Mouse (Mus musculus) retina, postnatal 7 days (tissue): ENCODE data around the gene Enah.

Experiments
- DNase-seq: peaks from one replicate; pipeline ENCODE4 v3.0.0-alpha.2; 2012; ENCODE audit warnings: low read depth, low spot score

Gene Enah

DNA sequence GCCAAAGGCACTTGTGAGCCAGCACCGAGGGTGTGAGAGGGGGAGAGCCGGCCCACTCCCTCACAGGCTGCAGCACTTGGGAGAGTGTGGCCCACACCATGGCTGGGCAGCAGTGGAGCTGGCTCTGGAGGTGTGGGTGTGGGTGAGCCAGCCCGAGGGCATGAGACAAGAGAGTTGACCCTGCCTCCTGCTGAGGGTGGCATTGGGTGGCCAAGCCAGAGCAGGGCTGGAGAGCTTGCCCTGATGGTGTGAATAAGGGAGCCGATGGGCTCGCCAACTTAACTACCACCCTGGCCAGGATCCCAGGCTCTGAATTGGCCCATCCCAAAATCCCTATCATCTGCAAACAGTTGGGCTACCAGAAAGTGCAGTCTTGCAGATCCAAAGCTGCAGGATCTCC is 141.4 kb downstream of the Enah start:
- no peak for DNase-seq

DNA sequence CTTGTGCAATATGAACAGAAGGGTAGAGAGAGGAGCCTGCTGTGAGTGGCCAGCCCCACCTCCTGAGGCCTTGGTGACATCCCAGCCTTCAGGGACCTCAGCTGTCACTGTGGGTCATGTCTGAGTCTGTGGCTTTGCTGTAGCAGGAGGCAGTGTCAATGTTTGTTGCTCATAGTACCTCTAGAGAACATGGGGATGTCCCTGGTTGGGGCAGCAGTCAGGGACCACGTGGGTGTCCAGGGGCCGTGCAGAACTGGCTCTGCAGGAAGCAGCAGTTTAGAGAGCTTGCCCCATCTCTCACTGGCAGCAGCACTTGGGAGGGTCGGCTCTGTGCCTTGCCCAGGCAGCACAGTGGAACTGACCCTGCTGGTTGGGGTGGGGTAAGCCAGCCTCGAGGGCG is 142.7 kb downstream of the Enah start:
- no peak for DNase-seq

DNA sequence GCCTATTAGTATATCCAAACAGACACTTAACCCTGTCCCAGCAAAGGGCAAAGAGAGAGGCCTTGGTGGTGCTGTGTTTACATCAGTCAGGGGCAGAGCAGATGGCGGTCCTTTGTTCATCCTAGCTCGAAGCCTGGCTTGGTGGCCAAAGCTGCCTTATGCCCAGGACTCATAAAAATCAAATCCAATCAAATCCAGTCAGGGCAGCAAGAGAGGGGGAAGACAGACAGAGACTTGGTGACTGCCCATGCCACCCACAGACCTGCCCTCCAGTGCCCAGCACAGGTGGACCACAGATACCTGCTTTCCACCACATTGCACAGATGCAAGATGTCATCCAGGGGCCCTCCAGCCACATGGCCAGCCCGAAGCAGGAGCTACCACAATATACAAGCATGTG is 143.1 kb downstream of the Enah start:
- DNase-seq: no peak

DNA sequence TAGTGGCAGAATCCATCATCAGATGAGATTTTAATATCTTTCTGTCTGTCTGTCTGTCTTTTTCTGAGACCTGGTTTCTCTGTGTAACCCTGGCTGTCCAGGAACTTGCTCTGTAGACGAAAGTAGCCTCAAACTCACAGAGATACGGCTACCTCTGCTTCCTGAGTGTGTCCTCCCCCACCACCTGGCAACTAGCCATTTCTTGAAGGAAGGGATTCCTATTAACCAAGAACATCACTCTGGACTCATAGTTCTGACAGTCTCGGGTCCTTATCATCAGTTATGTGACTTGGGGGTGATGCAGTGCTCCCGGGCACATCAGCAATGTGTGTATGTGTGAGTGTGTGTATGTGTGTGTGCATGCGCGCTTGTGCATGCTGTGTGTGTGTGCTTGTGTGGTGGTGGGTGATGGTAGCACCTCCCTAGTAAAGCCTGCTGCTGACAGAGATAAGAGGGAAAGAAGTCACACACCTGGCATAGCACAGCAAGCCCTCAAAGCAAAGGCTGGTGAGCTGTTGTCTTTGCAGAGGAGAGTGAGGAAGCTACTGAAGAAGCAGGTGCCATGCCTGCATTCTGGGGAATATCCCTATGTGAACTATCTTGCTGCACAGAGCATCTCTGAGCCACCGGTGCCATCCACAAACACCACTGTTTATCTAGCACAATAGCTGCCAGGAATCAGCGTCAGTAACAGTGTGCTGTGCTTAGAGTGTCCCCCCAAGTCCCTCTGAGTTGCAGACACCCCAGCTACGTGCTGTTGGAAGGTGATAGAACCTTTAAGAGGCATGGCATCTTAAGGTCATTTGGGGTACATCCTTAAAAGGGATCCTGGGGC is 146.5 kb downstream of the Enah start:
- no peak for DNase-seq

DNA sequence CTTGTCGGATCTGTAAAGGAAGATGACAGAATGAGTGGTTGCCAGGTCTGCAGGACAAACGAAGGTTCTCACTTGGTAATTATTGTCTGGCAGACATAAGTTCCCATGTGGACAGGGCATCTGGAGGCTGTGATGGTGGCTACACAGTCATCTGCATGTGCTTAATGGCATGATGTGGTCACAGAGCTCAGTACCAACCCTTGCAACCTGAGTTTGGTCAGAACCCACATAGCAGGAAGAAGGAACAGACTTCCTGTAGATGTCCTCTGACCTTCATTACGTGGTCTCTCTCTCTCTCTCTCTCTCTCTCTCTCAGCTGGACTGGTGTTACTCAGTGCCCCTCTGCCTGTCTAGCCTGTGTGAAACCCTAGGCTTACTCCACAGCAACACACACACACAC is 147.2 kb downstream of the Enah start:
- DNase-seq: no peak

DNA sequence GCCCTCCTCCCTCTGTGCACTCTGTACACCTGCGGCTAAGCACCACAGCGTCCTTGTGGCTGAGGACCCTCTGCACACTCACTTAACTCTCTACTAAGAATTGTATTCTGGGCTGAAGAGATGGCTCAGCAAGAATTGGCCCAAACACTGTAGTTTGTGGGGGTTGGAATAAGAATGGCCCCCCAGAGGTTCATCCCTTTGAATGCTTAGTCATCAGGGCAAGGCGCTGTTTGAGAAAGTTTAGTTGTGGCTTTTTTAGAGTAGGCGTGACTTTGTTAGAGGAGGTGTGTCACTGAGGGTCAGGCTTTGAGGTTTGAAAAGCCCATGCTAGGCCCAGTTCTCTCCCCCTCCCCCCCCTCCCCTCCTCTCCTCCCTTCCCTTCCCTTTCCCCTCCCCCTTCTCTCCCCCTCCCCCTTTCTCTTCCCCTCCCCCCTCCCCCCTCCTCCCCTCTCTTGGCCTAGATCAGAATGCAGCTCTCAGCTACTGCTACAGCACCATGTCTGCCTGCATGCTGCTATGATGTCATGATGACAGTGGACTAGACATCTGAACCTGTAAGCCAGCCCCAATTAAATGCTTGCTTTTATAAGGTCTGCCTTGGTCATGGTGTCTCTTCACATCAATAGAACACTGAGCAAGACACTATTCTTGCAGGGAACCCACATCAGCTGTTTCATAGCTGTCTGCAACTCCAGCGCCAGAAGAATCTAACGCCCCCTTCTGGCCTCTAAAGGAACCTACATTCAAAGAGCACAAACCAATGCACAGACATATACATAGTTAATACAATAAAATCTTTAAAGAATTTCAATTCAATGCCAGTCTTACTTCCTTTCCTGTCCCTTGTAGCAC is 153.1 kb downstream of the Enah start:
- DNase-seq: no peak

DNA sequence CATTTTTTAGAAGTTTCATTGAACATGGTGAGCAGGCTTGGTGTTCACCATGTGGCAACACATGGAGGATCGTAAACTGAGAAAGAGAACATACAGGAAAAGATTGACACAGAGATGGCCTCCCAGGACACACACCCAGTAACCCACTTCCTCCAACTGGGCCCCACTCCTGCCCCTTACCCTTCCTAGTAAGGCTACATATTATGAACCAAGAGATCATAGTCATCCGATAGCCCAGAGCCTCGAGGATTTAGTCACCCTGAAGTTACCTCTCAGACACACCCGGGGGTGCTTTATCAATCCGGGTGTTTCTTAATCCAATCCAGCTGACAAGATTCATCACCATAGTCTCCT is 153.9 kb downstream of the Enah start:
- DNase-seq: no peak

DNA sequence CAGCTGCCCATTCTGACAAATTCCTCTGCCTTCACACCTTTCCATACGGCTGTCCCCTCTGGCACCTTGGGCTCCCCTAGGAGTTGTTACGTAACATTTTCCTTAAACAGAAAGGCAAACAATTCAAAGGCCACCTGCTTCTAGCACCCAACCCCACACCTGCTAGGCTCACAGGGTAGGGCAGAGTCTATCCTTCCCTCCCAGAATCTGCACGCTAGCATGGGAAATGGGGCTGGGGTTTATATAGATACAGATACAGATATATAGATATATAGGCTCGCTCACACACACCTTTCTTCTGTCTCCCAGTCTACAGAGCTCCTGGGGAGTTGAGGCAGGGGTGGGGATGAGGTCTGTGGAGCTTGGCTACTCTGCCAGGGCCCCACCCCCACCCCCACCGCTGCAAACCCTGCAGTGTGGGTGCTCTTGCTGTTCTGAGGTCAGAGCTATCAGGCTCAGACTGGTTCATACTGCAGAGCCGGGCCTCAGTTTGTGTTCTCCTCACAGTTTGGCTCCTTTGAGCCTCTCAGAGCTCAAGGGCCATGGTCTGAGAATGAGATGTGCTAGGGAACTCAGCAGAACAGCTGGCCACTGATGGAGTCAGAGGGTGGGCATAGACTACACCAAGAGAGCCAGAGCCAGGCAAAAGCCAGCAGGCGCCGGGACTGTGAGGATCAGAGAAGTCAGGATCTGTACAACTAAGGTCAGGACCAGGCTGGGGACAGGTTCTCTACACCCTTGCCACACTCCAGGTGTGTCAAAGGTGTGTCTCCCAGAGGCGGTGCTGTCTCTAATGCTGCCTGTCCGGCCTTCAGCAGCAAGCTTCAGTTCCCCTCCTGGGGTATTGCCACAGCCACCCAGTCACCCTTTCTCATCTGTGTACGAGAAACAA is 154.6 kb downstream of the Enah start:
- no peak for DNase-seq

DNA sequence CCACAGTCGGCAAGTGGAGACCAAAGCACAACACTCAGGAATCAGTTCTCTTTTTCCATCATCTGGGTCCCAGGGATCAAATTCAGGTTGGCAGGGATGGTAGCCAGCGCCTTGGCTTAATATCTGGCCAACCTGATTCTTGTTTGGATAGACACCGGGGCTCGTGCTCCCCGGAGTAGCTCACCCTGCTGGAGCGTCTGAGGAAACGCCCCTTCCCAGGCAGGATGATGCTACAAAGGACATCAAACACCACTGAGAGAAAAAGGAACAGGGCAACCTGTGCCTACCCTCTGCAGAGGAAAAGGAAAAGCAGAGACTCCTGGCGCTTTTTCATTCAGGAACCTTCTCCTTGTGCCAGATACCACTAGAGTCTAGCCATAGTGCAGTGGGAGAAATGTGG is 156.4 kb downstream of the Enah start:
- no peak for DNase-seq

DNA sequence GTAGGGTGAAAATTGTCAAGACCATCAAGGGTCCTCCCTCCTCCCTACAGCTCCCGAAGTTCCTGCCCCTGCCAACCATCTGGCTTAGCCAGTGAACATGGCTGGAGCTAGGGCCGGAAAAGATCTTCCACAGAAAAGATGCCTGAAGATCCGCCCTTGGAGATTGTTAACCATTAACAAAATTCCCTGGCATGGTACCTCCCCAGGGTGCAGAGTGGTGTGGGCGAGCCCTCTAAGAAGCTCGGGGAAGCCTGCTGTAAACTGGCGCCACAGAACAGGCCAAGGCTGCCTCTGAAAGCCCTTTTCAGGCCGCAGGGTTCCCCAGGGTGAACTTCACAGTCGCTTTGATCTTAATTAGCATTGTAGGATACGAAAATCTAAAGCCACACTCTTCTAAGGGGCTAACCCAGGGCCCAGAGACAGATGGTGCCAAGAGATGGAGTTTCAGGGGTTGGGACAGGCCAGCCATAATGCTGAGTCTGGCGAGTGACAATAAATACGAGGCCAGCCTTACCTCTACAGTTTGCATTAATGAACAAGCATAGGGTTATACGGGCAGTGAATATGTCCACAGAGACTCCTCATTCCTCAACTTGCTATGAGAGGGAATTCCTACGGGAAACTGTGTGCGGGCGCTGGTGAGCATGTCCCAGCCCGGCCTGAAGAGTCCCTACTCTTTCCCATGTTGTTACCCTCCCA is 157.0 kb downstream of the Enah start:
- DNase-seq: no peak

DNA sequence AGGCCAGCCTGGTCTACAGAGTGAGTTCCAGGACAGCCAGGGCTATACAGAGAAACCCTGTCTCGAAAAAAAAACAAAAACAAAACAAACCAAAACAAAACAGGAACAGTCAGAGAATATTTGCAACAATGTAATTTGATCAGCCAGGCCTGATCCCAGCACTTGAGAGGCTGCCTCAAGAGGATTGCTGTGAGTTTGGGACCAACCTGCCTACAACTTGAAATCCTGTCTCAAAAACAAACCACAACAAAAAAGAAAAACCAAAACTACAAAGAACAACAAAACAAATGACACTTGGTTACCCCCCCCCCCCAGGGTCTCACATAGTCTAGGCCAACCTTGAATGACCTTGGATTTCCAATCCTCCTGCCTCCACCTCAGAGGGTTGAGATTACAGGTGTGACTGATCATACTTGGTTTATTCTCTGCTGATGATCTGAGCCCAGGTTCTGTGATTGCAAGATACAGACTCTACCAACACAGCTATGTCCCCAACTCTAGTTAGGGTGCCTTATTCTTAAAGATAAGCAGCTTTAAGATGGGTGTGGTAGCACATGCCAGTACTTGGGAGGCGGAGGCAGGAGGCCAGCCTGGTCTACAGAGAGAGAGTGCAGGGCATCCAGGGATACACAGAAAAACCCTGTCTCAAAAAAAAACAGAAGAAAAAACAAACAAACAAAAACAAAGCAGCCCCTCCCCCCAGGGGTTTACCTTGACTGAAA is 158.4 kb downstream of the Enah start:
- DNase-seq: no peak

DNA sequence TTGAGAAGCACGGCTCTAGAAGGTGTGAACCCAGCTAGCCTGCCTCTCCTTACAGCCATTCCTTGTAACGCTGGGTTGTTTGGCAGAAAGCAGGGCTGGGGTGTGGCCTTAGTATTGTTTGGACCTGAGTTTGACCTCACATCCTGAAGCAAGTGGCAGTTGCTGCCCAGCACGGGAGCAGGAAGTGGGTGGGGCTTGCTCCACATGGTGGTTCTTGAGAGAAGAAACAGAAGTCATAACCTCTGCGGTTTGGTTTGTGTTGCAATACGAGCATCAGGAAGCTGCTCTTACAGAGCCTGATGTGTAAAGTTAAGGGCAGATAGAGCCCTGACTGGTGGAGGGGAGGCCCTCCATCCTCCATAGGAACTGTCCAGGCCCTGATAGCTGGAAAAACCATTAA is 159.1 kb downstream of the Enah start:
- DNase-seq: no peak

DNA sequence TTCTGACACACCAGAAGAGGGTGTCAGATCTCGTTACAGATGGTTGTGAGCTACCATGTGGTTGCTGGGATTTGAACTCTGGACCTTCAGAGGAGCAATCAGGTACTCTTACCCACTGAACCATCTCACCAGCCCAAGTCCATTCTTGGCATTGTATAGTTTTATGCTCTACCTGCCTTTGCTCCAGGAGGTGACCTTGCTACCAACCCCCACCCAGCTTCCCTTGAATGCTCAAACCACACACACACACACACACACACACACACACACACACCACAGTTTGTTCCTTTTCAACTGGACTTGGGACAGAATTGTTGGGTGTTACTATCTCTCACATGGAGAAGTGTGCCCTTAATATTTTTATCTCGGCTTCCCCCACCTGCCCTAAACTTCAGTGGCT is 163.5 kb downstream of the Enah start:
- DNase-seq: no peak

DNA sequence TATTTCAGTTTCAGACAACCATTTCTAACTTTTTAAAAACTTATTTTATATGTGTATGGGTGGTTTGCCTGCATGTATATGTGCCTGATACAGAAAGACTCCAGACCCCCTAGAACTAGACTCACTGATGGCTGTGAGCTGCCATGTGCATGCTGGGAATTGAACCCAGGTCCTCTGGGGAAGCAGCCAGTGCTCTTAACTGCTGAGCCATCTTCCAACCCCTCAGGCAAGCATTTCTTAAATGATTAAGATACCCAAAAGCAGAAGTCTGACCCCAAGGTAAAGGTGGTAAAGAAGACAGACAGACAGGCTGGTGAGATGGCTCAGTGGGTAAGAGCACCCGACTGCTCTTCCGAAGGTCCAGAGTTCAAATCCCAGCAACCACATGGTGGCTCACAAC is 165.0 kb downstream of the Enah start:
- no peak for DNase-seq

DNA sequence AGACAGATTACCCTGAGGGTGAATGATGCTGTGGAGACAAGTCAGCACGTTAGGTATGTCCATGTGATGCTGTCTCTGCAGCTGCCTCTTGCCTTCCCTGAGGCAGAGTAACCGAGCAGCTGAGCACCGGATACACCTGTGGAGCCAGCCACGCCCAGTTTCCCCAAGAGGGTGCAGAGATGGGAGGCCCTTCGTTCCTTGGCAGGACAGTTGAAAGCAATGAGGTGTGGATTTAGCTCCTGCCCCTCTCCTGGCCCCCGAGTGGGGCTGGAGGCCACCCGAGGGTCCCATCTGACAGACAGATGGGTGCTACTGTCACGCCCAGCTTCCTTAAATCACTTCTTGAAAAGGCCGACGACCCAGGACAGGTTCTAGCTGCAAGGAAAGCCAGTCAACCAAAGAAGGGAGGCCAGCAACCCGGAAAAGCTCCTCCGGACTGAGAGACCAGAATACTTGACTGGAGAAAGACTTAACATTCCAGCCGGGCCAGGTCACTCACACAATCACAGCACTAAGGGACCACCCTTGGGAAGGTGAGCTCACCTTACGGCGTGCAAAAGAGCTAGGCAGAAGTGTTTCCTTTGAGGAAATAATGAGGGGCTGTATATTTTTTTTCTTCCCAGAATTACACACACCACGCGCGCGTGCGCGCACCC is 166.6 kb downstream of the Enah start:
- DNase-seq: no peak

DNA sequence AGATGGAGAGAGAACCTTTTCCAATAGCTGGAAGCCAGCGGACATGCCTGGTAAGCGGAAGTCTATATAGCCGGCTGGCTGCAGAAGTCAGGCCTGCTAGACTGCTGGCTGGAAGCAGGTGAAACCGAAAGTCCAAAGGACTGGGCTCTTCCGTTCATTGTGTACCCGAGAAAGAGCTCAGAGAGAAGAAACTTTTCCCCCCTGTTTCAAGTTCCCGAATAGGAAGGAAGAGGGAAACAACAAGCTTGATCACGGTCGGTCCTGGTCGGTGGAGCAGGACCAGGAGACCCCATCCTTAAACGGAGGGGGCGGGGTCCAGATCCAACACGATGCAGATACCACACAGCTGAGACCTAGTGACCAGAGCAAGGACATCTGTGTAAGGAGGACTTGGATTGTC is 167.3 kb downstream of the Enah start:
- DNase-seq: no peak

DNA sequence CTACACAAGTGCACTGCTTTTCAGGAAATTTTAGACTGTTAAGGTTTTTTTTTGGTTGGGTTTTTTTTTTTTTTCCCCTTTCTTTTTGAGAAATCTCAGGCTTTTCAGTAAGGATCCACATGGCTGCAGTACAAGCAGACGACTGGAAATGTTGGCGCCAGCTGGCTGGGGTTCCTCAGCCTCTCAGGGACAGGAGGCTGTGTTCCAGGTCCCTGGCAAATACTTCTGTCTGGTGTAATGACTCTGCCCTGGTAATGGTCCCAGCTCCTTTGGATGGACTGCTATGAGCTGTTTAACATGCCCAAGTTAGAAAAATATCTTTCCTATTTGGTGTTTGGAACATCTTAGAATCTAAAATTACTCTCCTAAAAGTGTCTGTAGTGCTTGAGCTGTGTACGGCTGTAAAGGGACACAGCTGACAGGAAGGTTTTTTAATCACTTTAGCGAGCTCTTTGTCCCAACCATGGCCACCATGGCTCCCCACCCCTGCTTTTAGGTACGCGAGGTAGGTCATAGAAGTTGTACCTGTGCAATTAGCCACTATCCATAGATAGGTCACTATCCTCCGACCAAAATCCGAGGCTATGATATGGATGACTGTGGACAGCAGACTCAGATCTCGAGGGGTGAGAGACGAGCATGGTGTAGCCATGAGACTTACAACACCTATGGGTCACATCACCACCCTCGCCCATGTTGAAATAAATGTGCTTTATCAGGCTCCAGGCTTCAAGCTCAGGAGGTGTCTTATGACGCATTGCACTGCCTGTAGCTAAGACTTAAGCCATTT is 168.1 kb downstream of the Enah start:
- DNase-seq: no peak

DNA sequence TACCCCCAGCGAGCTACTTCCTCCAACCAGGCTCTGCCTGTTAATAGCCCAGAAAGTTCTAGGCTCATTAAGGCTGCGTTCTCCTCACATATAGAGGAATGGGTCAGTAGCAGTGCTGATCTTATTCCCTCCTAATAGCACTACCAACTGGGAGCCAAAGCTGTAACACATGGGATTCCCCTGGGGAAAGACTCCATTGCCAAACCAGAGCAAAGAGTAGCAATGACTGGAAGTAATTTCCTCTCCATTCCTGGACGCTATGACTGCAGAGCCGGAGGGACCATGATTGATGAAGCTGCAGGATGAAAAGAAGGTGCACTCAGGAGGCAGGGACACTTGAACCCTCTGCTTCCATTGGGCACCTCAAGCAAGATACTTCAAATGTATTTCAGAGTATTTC is 169.3 kb downstream of the Enah start:
- DNase-seq: no peak

DNA sequence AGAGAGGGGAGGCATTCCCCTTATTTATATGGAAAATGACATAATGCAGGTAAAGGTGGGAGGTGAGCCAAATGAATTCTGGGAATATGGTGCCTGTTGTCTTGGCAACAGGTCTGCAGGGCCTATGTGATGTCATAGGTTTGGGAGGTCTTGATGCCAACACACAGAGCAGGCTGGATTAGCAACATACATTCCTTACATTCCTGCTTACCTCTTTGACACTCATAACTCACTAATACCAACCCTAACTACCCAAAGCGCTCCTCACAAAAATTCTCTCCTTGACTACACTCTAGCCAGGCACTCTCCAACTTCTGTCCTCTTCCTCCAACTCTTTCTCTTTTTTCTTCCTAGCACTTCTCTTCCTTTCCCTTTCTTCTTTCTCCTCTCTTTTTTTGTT is 171.6 kb downstream of the Enah start:
- DNase-seq: no peak

DNA sequence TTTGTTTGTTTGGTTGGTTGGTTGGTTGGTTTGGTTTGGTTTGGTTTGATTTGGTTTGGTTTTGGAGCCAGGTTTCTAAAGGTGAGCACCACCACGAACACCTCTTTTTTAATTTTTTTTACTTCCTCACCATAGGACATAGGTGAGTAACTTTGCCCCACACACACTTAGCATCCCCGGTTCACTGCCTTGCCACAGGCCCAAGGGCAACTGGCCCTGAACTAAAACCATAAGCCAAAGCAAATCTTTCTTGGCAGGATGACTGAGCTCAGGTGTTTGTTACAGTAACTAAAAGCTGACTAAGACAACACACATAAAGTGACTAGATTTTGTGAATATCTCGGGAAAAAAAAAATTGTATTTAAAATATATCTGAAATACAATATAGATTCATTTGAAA is 172.4 kb downstream of the Enah start:
- DNase-seq: no peak
